Mouse (Mus musculus): ENCODE results near the gene Esr1. TPM values are rescaled to one million over a fixed set of nuclear protein-coding genes. Genes with fewer than 3 reads are reported as not detected.

Gene Esr1
- polyA plus RNA-seq, 1 experiment from 2014 or later = 3.3 TPM

GRCm38 (mm10) chr10:4589576-4589975, 21.8 kb upstream of the Esr1 start:
- Histone ChIP-seq H3K9me3 (replicated peaks; ENCODE audit: low read length) (no peaks in the 10 kb centered on the region), H3K4me1 (replicated peaks; ENCODE audit: insufficient read depth, low read length) (no peaks in the 10 kb centered on the region), H3K4me3 (replicated peaks; ENCODE audit: low read depth, low read length) (no peak overlapping the region), H3K27me3 (ENCODE audit: insufficient read depth, low read length) (no peaks in the 10 kb centered on the region), H3K36me3 (ENCODE audit: insufficient read depth, low read length) (no peaks in the 10 kb centered on the region), H3K4me2 (ENCODE audit: low read length) (no peak overlapping the region), H3K9ac (ENCODE audit: low read depth, low read length) (no peak overlapping the region), H3K27ac (no peak overlapping the region)
- 43% methylated on average over 4 of the region's 4 CpGs for WGBS
- no peak for DNase-seq (ENCODE audit: low spot score)
- ATAC-seq (replicated peaks; ENCODE audit: low FRiP score, low read depth) = no peak
- TF ChIP-seq CTCF (IDR thresholded peaks at IDR 0.05; ENCODE audit: low read depth) = no peak

GRCm38 (mm10) chr10:4590956-4591355, 20.4 kb upstream of the Esr1 start:
- H3K4me2 ChIP-seq (ENCODE audit: low read length) = no peak overlapping the region
- no peak for TF ChIP-seq CTCF (IDR thresholded peaks at IDR 0.05; ENCODE audit: low read depth)
- no peaks in the 10 kb centered on the region for H3K27me3 ChIP-seq (ENCODE audit: insufficient read depth, low read length)
- no peak for ATAC-seq (replicated peaks; ENCODE audit: low FRiP score, low read depth)
- no peak overlapping the region for H3K4me3 ChIP-seq (replicated peaks; ENCODE audit: low read depth, low read length)
- H3K4me1 ChIP-seq (replicated peaks; ENCODE audit: insufficient read depth, low read length) = no peaks in the 10 kb centered on the region
- 66% methylated on average over 8 of the region's 8 CpGs for WGBS
- DNase-seq (ENCODE audit: low spot score) = no peak
- H3K9me3 ChIP-seq (replicated peaks; ENCODE audit: low read length) = no peaks in the 10 kb centered on the region
- H3K27ac ChIP-seq = no peak overlapping the region
- H3K36me3 ChIP-seq (ENCODE audit: insufficient read depth, low read length) = no peaks in the 10 kb centered on the region
- H3K9ac ChIP-seq (ENCODE audit: low read depth, low read length) = no peak overlapping the region

GRCm38 (mm10) chr10:4593828-4594227, 17.6 kb upstream of the Esr1 start:
- peak; percentile 66 for TF ChIP-seq CTCF (IDR thresholded peaks at IDR 0.05; ENCODE audit: low read depth)
- H3K9ac ChIP-seq (ENCODE audit: low read depth, low read length) = no peak overlapping the region
- ATAC-seq (replicated peaks; ENCODE audit: low FRiP score, low read depth) (no peak), DNase-seq (ENCODE audit: low spot score) (peak; percentile 34)
- no peaks in the 10 kb centered on the region for H3K36me3 ChIP-seq (ENCODE audit: insufficient read depth, low read length)
- H3K9me3 ChIP-seq (replicated peaks; ENCODE audit: low read length) = no peaks in the 10 kb centered on the region
- no peak overlapping the region for H3K4me2 ChIP-seq (ENCODE audit: low read length)
- H3K27me3 ChIP-seq (ENCODE audit: insufficient read depth, low read length) = no peaks in the 10 kb centered on the region
- 72% methylated on average over 4 of the region's 4 CpGs for WGBS
- no peaks in the 10 kb centered on the region for H3K4me1 ChIP-seq (replicated peaks; ENCODE audit: insufficient read depth, low read length)
- no peak overlapping the region for H3K27ac ChIP-seq
- no peak overlapping the region for H3K4me3 ChIP-seq (replicated peaks; ENCODE audit: low read depth, low read length)

- ATAC-seq (replicated peaks; ENCODE audit: low FRiP score, low read depth) = no peak
- no peak for TF ChIP-seq CTCF (IDR thresholded peaks at IDR 0.05; ENCODE audit: low read depth)
- H3K4me3 ChIP-seq (replicated peaks; ENCODE audit: low read depth, low read length) = no peak overlapping the region
- no peak for DNase-seq (ENCODE audit: low spot score)
- H3K27me3 ChIP-seq (ENCODE audit: insufficient read depth, low read length) = no peaks in the 10 kb centered on the region
- no peak overlapping the region for H3K27ac ChIP-seq
- H3K36me3 ChIP-seq (ENCODE audit: insufficient read depth, low read length) = no peaks in the 10 kb centered on the region
- no peak overlapping the region for H3K4me2 ChIP-seq (ENCODE audit: low read length)
- H3K9ac ChIP-seq (ENCODE audit: low read depth, low read length) = no peak overlapping the region
- 84% methylated on average over 4 of the region's 4 CpGs for WGBS
- H3K4me1 ChIP-seq (replicated peaks; ENCODE audit: insufficient read depth, low read length) = no peaks in the 10 kb centered on the region
- H3K9me3 ChIP-seq (replicated peaks; ENCODE audit: low read length) = no peaks in the 10 kb centered on the region
Observed at GRCm38 (mm10) chr10:4597211-4597610, 14.2 kb upstream of the Esr1 start.

- Histone ChIP-seq H3K4me3 (replicated peaks; ENCODE audit: low read depth, low read length) (no peak overlapping the region), H3K9me3 (replicated peaks; ENCODE audit: low read length) (no peaks in the 10 kb centered on the region), H3K27ac (no peak overlapping the region), H3K4me1 (replicated peaks; ENCODE audit: insufficient read depth, low read length) (no peaks in the 10 kb centered on the region), H3K36me3 (ENCODE audit: insufficient read depth, low read length) (no peaks in the 10 kb centered on the region), H3K4me2 (ENCODE audit: low read length) (no peak overlapping the region), H3K9ac (ENCODE audit: low read depth, low read length) (no peak overlapping the region), H3K27me3 (ENCODE audit: insufficient read depth, low read length) (no peaks in the 10 kb centered on the region)
- ATAC-seq (replicated peaks; ENCODE audit: low FRiP score, low read depth) (no peak), DNase-seq (ENCODE audit: low spot score) (peak; percentile 80)
- 66% methylated on average over 10 of the region's 10 CpGs for WGBS
- TF ChIP-seq CTCF (IDR thresholded peaks at IDR 0.05; ENCODE audit: low read depth) = peak; percentile 71
Observed at GRCm38 (mm10) chr10:4598244-4598842, 13.1 kb upstream of the Esr1 start.

DNA sequence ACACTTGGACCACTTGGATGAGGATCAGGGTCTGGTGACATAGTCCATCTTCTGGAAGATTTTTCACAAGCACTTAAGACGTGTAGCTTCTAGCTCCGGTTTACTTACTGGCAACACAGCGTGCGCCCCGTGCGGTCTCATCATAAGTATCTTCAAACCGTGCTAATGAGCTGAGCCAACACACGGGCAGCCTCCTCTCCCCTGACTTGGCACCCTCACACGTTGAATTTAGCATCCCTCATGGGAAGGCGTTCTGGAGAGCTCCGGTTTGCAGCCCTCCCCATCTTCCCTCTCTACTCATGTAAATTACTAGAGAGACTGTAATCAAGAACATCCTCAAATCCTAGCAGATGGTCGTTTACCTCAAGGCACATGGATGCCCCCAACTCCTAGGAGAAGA, 12.5 kb upstream of the Esr1 start:
- TF ChIP-seq CTCF (IDR thresholded peaks at IDR 0.05; ENCODE audit: low read depth) = no peak
- H3K9ac ChIP-seq (ENCODE audit: low read depth, low read length) = no peak overlapping the region
- no peaks in the 10 kb centered on the region for H3K27me3 ChIP-seq (ENCODE audit: insufficient read depth, low read length)
- no peak for DNase-seq (ENCODE audit: low spot score)
- WGBS = 84% methylated on average over 12 of the region's 12 CpGs
- no peak overlapping the region for H3K4me2 ChIP-seq (ENCODE audit: low read length)
- no peak for ATAC-seq (replicated peaks; ENCODE audit: low FRiP score, low read depth)
- no peaks in the 10 kb centered on the region for H3K9me3 ChIP-seq (replicated peaks; ENCODE audit: low read length)
- H3K4me3 ChIP-seq (replicated peaks; ENCODE audit: low read depth, low read length) = no peak overlapping the region
- H3K27ac ChIP-seq = no peak overlapping the region
- H3K4me1 ChIP-seq (replicated peaks; ENCODE audit: insufficient read depth, low read length) = no peaks in the 10 kb centered on the region
- no peaks in the 10 kb centered on the region for H3K36me3 ChIP-seq (ENCODE audit: insufficient read depth, low read length)

DNA sequence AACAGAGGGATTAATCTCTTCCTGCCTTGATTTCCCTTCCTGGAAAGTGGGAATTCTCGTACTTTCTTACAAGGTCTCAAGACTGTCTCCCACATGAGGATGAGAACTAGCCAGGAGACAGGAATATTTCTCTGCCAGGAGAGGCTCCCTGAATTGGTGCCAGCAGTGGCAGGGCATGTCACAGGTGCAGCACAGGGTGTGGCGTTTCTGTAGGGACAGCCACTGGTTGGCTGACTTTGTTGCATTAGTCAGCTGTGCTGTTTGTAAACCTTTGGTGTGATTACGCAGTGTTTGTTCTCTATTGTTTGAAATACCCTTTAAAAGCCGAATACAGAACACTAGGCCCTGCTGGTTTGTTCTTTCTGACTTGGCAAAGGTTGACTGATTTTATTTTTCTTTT, 11.8 kb upstream of the Esr1 start:
- WGBS = 78% methylated on average over 4 of the region's 4 CpGs
- no peak overlapping the region for H3K4me2 ChIP-seq (ENCODE audit: low read length)
- no peaks in the 10 kb centered on the region for H3K9me3 ChIP-seq (replicated peaks; ENCODE audit: low read length)
- no peaks in the 10 kb centered on the region for H3K36me3 ChIP-seq (ENCODE audit: insufficient read depth, low read length)
- H3K27ac ChIP-seq = no peak overlapping the region
- no peak for DNase-seq (ENCODE audit: low spot score)
- no peak overlapping the region for H3K4me3 ChIP-seq (replicated peaks; ENCODE audit: low read depth, low read length)
- TF ChIP-seq CTCF (IDR thresholded peaks at IDR 0.05; ENCODE audit: low read depth) = no peak
- ATAC-seq (replicated peaks; ENCODE audit: low FRiP score, low read depth) = no peak
- H3K27me3 ChIP-seq (ENCODE audit: insufficient read depth, low read length) = no peaks in the 10 kb centered on the region
- H3K9ac ChIP-seq (ENCODE audit: low read depth, low read length) = no peak overlapping the region
- no peaks in the 10 kb centered on the region for H3K4me1 ChIP-seq (replicated peaks; ENCODE audit: insufficient read depth, low read length)

Measured in kidney, postnatal 0 days (tissue).